Mouse (Mus musculus): Measurements from ENCODE around the gene Nme3. TPM values are rescaled to one million over a fixed set of nuclear protein-coding genes. Genes with fewer than 3 reads are reported as not detected.

The Nme3 gene
- polyA plus RNA-seq, 1 experiment: 76.7 TPM

GRCm38 (mm10) chr17:24886134-24886931 lies 10.0 kb upstream of the Nme3 start, which contains the start of the genes Nubp2 and Spsb3:
Gene Nubp2 (minus strand): TSS chr17:24886349.
Gene Spsb3 (plus strand): TSS chr17:24886643.
- H3K27me3 ChIP-seq (ENCODE audit: control insufficient read depth, insufficient read depth, low read length): no peaks in the 10 kb centered on the region
- TF ChIP-seq POLR2A (IDR thresholded peaks at IDR 0.05; ENCODE audit: control insufficient read depth, extremely low read depth, insufficient read depth, low read length, poor library complexity) (peak; percentile 66; the same call in 1 of the 2 replicates), CTCF (IDR thresholded peaks at IDR 0.05; ENCODE audit: borderline replicate concordance, control insufficient read depth, extremely low read depth, insufficient read depth, low read length, poor library complexity) (peak; percentile 38; the same call in 1 of the 2 replicates)
- under 1% methylated on average over 69 of the region's 69 CpGs for WGBS
- peaks cover 20% of the 10 kb centered on the region for H3K36me3 ChIP-seq (ENCODE audit: control insufficient read depth, insufficient read depth, low read length)
- peak; percentile 96 for DNase-seq
- H3K4me3 ChIP-seq (ENCODE audit: control insufficient read depth, insufficient read depth, low read length): peak within 1 kb of the TSS; percentile 83
- no peak within 1 kb of the TSS for H3K27ac ChIP-seq (ENCODE audit: control insufficient read depth, insufficient read depth, low read length)
- H3K4me1 ChIP-seq (replicated peaks; ENCODE audit: control insufficient read depth, insufficient read depth, low read length): peaks cover 16% of the 10 kb centered on the region

DNA sequence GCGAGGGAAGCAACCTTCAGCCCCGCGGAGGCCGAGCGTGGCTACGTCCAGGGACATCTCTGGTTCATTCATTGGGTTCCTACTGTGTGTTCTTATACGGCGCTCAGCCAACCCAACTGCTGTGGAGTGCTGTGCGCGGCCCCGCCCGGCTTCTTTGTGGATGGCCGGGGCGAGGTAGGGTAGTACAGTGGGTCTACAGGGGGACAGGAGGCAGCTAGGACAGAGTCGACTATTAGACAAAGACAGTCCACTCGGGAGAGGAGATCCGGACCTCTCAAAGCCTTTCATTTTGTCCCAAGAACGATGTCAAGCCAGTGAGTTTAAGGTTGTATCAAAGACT lies 9.4 kb upstream of the Nme3 start:
- DNase-seq: no peak
- Histone ChIP-seq H3K36me3 (ENCODE audit: control insufficient read depth, insufficient read depth, low read length) (peaks cover 22% of the 10 kb centered on the region), H3K27me3 (ENCODE audit: control insufficient read depth, insufficient read depth, low read length) (no peaks in the 10 kb centered on the region), H3K27ac (ENCODE audit: control insufficient read depth, insufficient read depth, low read length) (no peak overlapping the region), H3K4me3 (ENCODE audit: control insufficient read depth, insufficient read depth, low read length) (peak overlapping the region; percentile 75), H3K4me1 (replicated peaks; ENCODE audit: control insufficient read depth, insufficient read depth, low read length) (peaks cover 16% of the 10 kb centered on the region)
- under 1% methylated on average over 18 of the region's 18 CpGs for WGBS
- TF ChIP-seq POLR2A (IDR thresholded peaks at IDR 0.05; ENCODE audit: control insufficient read depth, extremely low read depth, insufficient read depth, low read length, poor library complexity): no peak
- no peak for TF ChIP-seq CTCF (IDR thresholded peaks at IDR 0.05; ENCODE audit: borderline replicate concordance, control insufficient read depth, extremely low read depth, insufficient read depth, low read length, poor library complexity)

DNA sequence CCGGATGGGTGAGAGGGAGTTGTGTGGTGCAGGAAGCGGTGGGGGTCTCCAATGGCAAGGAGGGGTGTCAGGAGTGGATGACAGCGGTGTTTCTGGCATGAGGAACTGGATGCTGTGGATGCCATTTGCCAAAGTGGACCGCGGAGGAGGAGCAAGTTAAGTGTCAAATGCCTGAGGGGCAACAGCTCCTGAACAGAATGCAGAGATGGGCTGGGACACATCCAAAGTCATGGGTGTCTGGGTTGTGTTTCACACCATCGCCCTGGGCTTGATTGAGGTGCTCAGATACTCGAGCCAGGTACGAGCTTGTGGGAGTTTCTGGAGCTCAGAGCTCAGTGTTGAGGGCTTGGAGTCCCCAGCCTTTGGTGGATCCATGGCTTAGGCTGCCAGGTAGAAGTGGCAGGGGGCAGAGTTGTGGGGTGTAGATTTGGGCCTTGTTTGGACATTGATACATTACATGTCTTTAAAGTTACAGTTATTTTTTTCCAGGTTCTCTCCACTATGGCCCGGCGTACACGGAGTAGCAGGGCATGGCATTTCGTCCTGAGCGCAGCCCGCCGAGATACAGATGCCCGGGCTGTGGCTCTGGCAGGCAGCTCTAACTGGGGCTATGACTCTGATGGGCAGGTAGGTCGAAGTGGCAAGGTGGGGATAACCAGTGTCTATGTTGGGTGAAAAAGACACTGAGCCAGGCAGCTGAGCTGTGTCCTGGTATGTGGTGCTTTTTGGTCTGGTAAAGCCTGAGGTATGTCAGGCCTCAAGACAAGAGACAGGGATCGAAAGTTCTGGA lies 8.8 kb upstream of the Nme3 start:
- 63% methylated on average over 18 of the region's 18 CpGs for WGBS
- peak overlapping the region; percentile 75 for H3K4me3 ChIP-seq (ENCODE audit: control insufficient read depth, insufficient read depth, low read length)
- no peak overlapping the region for H3K27ac ChIP-seq (ENCODE audit: control insufficient read depth, insufficient read depth, low read length)
- peaks cover 16% of the 10 kb centered on the region for H3K4me1 ChIP-seq (replicated peaks; ENCODE audit: control insufficient read depth, insufficient read depth, low read length)
- no peak for TF ChIP-seq POLR2A (IDR thresholded peaks at IDR 0.05; ENCODE audit: control insufficient read depth, extremely low read depth, insufficient read depth, low read length, poor library complexity)
- TF ChIP-seq CTCF (IDR thresholded peaks at IDR 0.05; ENCODE audit: borderline replicate concordance, control insufficient read depth, extremely low read depth, insufficient read depth, low read length, poor library complexity): no peak
- no peak for DNase-seq
- H3K36me3 ChIP-seq (ENCODE audit: control insufficient read depth, insufficient read depth, low read length): peaks cover 27% of the 10 kb centered on the region
- no peaks in the 10 kb centered on the region for H3K27me3 ChIP-seq (ENCODE audit: control insufficient read depth, insufficient read depth, low read length)

DNA sequence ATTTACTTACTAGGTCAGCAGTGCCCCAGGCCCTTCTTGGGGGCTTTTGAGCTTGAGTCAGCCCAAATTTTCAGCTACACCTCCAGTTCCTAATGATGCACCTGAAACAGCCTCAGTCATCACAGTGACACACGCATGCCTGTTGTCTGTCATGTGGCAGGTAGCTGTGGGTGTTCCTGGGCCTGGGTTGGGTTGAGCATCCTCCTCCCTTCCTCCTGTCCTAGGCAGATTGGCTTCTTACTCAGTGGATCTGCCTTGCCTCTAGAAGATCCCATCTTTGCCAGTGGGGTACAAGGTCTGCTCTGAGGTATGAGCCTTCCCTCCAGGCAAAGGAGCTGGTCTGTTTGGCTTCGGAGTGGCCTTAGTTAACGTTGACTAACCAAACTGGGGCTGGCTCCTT lies 7.4 kb upstream of the Nme3 start:
- no peak for DNase-seq
- H3K27ac ChIP-seq (ENCODE audit: control insufficient read depth, insufficient read depth, low read length): no peak overlapping the region
- peaks cover 16% of the 10 kb centered on the region for H3K4me1 ChIP-seq (replicated peaks; ENCODE audit: control insufficient read depth, insufficient read depth, low read length)
- 99% methylated on average over 3 of the region's 3 CpGs for WGBS
- no peak overlapping the region for H3K4me3 ChIP-seq (ENCODE audit: control insufficient read depth, insufficient read depth, low read length)
- no peak for TF ChIP-seq CTCF (IDR thresholded peaks at IDR 0.05; ENCODE audit: borderline replicate concordance, control insufficient read depth, extremely low read depth, insufficient read depth, low read length, poor library complexity)
- peaks cover 22% of the 10 kb centered on the region for H3K36me3 ChIP-seq (ENCODE audit: control insufficient read depth, insufficient read depth, low read length)
- H3K27me3 ChIP-seq (ENCODE audit: control insufficient read depth, insufficient read depth, low read length): no peaks in the 10 kb centered on the region

DNA sequence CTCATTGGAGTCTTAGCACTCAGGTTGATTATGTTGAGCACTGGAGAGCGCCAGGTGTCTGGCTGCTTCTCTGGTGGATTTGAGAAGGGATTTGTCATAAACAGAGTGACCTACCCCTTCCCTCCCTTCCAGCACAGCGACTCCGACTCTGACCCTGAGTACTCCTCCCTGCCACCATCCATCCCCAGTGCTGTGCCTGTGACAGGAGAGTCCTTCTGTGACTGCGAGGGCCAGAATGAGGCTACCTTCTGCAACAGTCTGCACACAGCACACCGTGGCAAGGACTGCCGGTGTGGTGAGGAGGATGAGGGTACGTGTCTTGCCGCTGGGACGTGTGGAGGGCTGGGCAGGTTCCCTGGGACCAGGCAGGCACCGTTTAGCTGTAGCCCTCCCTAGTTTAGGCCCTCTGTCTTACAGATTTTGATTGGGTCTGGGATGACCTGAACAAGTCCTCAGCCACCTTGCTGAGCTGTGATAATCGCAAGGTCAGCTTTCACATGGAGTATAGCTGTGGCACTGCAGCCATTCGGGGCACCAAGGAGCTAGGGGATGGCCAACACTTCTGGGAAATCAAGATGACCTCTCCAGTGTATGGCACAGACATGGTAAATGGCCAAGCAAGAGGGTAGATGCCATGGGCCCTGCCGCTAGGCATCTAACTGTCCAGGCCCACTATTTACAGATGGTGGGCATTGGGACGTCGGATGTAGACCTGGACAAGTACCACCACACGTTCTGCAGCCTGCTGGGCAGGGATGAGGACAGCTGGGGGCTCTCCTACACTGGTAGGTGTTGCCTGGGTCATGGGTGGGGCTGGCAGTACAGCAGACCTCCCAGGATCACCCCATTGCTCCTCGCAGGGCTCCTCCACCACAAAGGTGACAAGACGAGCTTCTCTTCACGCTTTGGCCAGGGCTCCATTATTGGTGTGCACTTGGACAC lies 5.9 kb upstream of the Nme3 start:
- 96% methylated on average over 19 of the region's 19 CpGs for WGBS
- no peak overlapping the region for H3K4me3 ChIP-seq (ENCODE audit: control insufficient read depth, insufficient read depth, low read length)
- H3K36me3 ChIP-seq (ENCODE audit: control insufficient read depth, insufficient read depth, low read length): peaks cover 22% of the 10 kb centered on the region
- H3K27me3 ChIP-seq (ENCODE audit: control insufficient read depth, insufficient read depth, low read length): no peaks in the 10 kb centered on the region
- TF ChIP-seq CTCF (IDR thresholded peaks at IDR 0.05; ENCODE audit: borderline replicate concordance, control insufficient read depth, extremely low read depth, insufficient read depth, low read length, poor library complexity): no peak
- no peak for TF ChIP-seq POLR2A (IDR thresholded peaks at IDR 0.05; ENCODE audit: control insufficient read depth, extremely low read depth, insufficient read depth, low read length, poor library complexity)
- H3K4me1 ChIP-seq (replicated peaks; ENCODE audit: control insufficient read depth, insufficient read depth, low read length): peaks cover 20% of the 10 kb centered on the region
- H3K27ac ChIP-seq (ENCODE audit: control insufficient read depth, insufficient read depth, low read length): no peak overlapping the region
- DNase-seq: no peak

GRCm38 (mm10) chr17:24891321-24891720 lies 5.0 kb upstream of the Nme3 start:
- Histone ChIP-seq H3K4me1 (replicated peaks; ENCODE audit: control insufficient read depth, insufficient read depth, low read length) (peaks cover 24% of the 10 kb centered on the region), H3K27me3 (ENCODE audit: control insufficient read depth, insufficient read depth, low read length) (no peaks in the 10 kb centered on the region), H3K4me3 (ENCODE audit: control insufficient read depth, insufficient read depth, low read length) (no peak overlapping the region), H3K36me3 (ENCODE audit: control insufficient read depth, insufficient read depth, low read length) (peaks cover 22% of the 10 kb centered on the region), H3K27ac (ENCODE audit: control insufficient read depth, insufficient read depth, low read length) (no peak overlapping the region)
- 94% methylated on average over 13 of the region's 13 CpGs for WGBS
- TF ChIP-seq POLR2A (IDR thresholded peaks at IDR 0.05; ENCODE audit: control insufficient read depth, extremely low read depth, insufficient read depth, low read length, poor library complexity): no peak
- TF ChIP-seq CTCF (IDR thresholded peaks at IDR 0.05; ENCODE audit: borderline replicate concordance, control insufficient read depth, extremely low read depth, insufficient read depth, low read length, poor library complexity): no peak
- DNase-seq: no peak
